Mouse (Mus musculus) hindbrain, embryonic 16.5 days (tissue): ENCODE measurements around the gene Prepl. TPM values are rescaled to one million over a fixed set of nuclear protein-coding genes. Genes with fewer than 3 reads are reported as not detected.

ENCODE experiments used
- ATAC-seq: fragments of 200-750 bp; cut with Nextera tagmentation; 2 replicates; pipeline ENCODE4 v1.8.0; 2017; ENCODE audit warnings: moderate TSS enrichment, moderate library complexity
- H3K27ac ChIP-seq: fragments of 300-500 bp; sonication (generic); 2 replicates; pipeline ENCODE4 v1.5.1; 2014; ENCODE audit warnings: low read depth, mild to moderate bottlenecking, control low read depth, low read length, moderate library complexity
- H3K27me3 ChIP-seq: fragments of 300-500 bp; sonication (generic); replicated peaks from 2 replicates; pipeline ENCODE4 v1.6.1; 2014; ENCODE audit warnings: low read length; ENCODE audit not compliant: control insufficient read depth, insufficient read depth
- H3K36me3 ChIP-seq: fragments of 300-500 bp; sonication (generic); 2 replicates; pipeline ENCODE4 v1.6.1; 2014; ENCODE audit warnings: mild to moderate bottlenecking, low read length, moderate library complexity, mixed read lengths; ENCODE audit not compliant: control insufficient read depth, insufficient read depth
- H3K4me1 ChIP-seq: fragments of 300-500 bp; sonication (generic); 2 replicates; pipeline ENCODE4 v1.6.1; 2014; ENCODE audit warnings: low read depth, low read length; ENCODE audit not compliant: control insufficient read depth, insufficient read depth
- H3K4me2 ChIP-seq: fragments of 300-500 bp; sonication (generic); 2 replicates; pipeline ENCODE4 v1.6.1; 2014; ENCODE audit warnings: mild to moderate bottlenecking, low read length, control low read depth, moderate library complexity
- H3K4me3 ChIP-seq: fragments of 300-500 bp; sonication (generic); 2 replicates; pipeline ENCODE4 v1.5.1; 2014; ENCODE audit warnings: mild to moderate bottlenecking, low read length, control low read depth, moderate library complexity
- H3K9ac ChIP-seq: fragments of 300-500 bp; sonication (generic); 2 replicates; pipeline ENCODE4 v1.6.1; 2014; ENCODE audit warnings: low read depth, mild to moderate bottlenecking, control low read depth, low read length, moderate library complexity
- H3K9me3 ChIP-seq: fragments of 300-500 bp; sonication (generic); 2 replicates; pipeline ENCODE4 v1.6.1; 2014; ENCODE audit warnings: mild to moderate bottlenecking, low read length, moderate library complexity; ENCODE audit not compliant: control insufficient read depth
- WGBS: fragments of 180-500 bp; shearing (Covaris S2); extraction: QIAGEN DNeasy Blood & Tissue Kit; methylation state at CpG from one replicate; pipeline ENCODE4 v1.1.7; 2014; 5-methylcytosine and 5-hydroxymethylcytosine counted together
- polyA plus RNA-seq: library from polyadenylated mRNA; unstranded; fragments of >200 nt; fragmentation: Nextera tagmentation; extraction: Ambion mirVana; gene quantifications from 2 replicates; pipeline ENCODE4 v1.2.1, GENCODE M21; 2015

Prepl gene
- polyA plus RNA-seq, 1 experiment from 2014 or later: 131 TPM

DNA sequence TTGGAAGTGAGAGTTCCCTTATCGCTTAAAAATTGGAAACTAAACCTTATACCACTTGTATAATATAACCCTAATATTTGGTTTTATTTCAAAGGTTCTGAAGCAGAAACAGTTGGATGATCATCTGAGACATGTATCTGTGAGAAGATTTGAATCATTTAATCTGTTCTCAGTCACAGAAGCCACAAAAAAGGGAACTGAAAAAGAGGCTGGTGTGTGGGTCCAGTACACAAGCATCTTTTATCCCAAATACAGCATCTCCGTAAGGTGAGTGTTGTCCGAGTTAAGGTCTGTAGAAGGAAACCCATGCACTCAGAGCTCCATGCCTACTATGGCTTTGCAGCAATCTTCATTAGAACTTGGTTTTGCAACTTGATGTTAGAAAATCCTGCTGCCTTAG lies 6.4 kb upstream of the Prepl start:
- H3K36me3 ChIP-seq: peaks cover 28% of the 10 kb centered on the region
- H3K27ac ChIP-seq: no peak overlapping the region
- WGBS: 94% methylated on average over 3 of the region's 3 CpGs
- no peak for ATAC-seq
- H3K9me3 ChIP-seq: peaks cover 14% of the 10 kb centered on the region
- no peaks in the 10 kb centered on the region for H3K27me3 ChIP-seq
- peaks cover 3% of the 10 kb centered on the region for H3K4me1 ChIP-seq
- H3K4me2 ChIP-seq: no peak overlapping the region
- no peak overlapping the region for H3K9ac ChIP-seq
- H3K4me3 ChIP-seq: no peak overlapping the region

DNA sequence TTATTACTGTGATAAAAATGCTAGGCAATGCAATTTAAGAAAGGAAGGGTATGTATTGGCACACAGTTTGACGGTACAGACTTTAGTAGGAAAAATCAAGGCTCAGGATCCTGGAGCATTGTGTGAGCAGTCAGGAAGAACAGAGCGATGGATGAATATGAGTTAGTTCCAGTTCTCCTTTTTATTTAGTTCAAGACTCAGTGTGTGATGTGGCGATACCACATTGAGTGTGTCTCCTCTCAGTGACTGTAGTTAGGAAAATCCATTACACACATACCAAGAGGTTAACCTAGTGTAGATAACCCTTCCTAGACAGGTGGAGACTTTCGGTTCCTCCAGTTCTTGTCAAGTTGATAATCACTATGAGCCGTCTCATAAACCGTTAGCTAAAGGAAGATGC lies 1.7 kb upstream of the Prepl start:
- H3K27ac ChIP-seq: no peak overlapping the region
- no peak overlapping the region for H3K4me3 ChIP-seq
- H3K9ac ChIP-seq: no peak overlapping the region
- peaks cover 18% of the 10 kb centered on the region for H3K4me1 ChIP-seq
- 92% methylated on average over 6 of the region's 6 CpGs for WGBS
- H3K36me3 ChIP-seq: peaks cover 3% of the 10 kb centered on the region; the same call in 1 of the 2 replicates
- peak overlapping the region; percentile 87 for H3K4me2 ChIP-seq
- H3K9me3 ChIP-seq: no peaks in the 10 kb centered on the region
- no peak for ATAC-seq
- H3K27me3 ChIP-seq: no peaks in the 10 kb centered on the region

DNA sequence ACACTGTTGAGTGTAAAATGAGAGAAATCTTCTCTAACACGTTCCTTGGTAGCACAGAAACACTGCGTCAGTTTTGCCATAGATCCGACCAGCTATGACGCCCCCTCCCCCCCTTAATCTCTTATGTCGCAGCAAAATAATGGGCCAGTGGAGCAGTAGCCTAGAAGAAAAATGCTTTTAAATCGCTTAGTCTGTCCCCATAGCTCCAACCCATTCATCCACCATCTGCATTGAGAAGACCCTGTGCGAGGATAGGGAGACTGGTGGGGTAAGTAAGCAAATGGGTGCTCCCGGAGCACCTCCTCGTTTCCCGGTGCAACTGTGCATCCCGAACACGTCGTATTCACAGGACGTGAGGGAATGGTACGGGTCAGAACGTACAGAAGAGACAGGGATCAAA lies 420 bp downstream of the Prepl start:
- Histone ChIP-seq H3K4me2 (peak overlapping the region; percentile 56), H3K9me3 (no peaks in the 10 kb centered on the region), H3K4me3 (peak overlapping the region; percentile 93), H3K36me3 (no peaks in the 10 kb centered on the region), H3K4me1 (peaks cover 18% of the 10 kb centered on the region), H3K27me3 (no peaks in the 10 kb centered on the region), H3K27ac (peak overlapping the region; percentile 92), H3K9ac (peak overlapping the region; percentile 91)
- WGBS: under 1% methylated on average over 16 of the region's 16 CpGs
- ATAC-seq: peak; percentile 15

DNA sequence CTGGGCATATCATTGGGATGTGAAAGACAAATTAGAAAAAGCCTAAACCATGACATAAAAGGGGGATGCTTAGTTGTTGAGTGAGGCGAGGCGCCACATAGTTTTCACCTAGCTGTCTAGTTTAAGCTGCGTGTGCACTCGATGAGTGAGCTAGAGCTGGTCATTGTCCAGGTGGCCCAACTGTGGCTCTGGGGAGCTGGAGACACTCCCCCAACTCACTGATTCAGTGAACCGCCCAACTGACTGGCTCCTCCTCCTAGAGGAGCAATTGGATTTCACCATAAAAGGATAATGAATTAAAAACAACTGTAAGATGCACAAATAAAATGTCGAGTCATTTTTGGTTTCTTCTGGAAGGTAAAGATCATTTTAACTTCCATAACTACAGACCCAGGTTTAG lies 1.0 kb downstream of the Prepl start:
- peak overlapping the region; percentile 56 for H3K4me2 ChIP-seq
- 49% methylated on average over 6 of the region's 6 CpGs for WGBS
- H3K36me3 ChIP-seq: no peaks in the 10 kb centered on the region
- H3K4me3 ChIP-seq: peak overlapping the region; percentile 93
- peak overlapping the region; percentile 45 for H3K9ac ChIP-seq
- no peak for ATAC-seq
- H3K9me3 ChIP-seq: no peaks in the 10 kb centered on the region
- H3K27me3 ChIP-seq: no peaks in the 10 kb centered on the region
- H3K27ac ChIP-seq: peak overlapping the region; percentile 92; the same call in 1 of the 2 replicates
- peaks cover 18% of the 10 kb centered on the region for H3K4me1 ChIP-seq

DNA sequence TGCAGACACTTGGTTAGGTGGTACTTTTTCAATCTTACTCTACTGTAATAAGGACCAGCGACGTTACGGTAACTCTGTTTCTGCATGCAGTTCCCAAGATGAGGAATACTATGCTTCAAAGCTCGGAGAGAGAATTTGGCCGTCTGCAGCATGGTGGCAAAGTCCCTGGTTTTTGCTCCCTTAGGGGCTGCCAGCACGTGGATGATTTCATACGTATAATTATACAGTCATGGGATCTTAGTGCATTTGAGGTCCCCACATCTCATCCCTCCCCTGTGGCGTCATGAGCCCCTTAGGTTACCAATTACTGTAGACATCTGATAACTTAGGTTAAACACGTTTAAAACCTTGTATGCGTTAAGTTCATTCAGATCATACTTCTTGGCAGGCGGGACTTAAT lies 1.6 kb downstream of the Prepl start:
- Histone ChIP-seq H3K4me1 (peaks cover 18% of the 10 kb centered on the region), H3K4me3 (no peak overlapping the region; the same call in 1 of the 2 replicates), H3K9me3 (no peaks in the 10 kb centered on the region), H3K36me3 (no peaks in the 10 kb centered on the region), H3K9ac (no peak overlapping the region), H3K27me3 (no peaks in the 10 kb centered on the region), H3K27ac (no peak overlapping the region), H3K4me2 (peak overlapping the region; percentile 56)
- 87% methylated on average over 11 of the region's 11 CpGs for WGBS
- no peak for ATAC-seq

DNA sequence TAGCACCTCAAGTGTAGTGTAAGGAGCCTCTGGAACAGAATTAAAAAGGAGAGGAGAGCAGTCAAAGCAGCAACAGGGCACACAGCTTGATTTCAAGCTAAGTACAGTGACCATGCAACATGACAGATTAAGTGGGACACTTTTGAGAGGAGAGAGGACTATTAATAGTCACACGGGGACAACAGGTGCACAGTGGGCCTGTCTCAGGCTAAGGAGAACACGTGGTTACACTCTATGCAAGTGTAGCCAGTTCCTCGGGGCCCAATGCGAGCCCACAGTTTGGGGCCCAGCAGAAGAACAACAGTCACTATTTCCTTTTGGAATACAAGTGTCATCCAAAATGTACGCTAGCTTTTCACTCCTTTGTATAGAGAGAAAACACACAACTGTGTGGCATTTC lies 2.5 kb downstream of the Prepl start:
- ATAC-seq: no peak
- Histone ChIP-seq H3K4me3 (no peak overlapping the region), H3K4me2 (no peak overlapping the region), H3K27me3 (no peaks in the 10 kb centered on the region), H3K36me3 (0 out of 2 replicates have a peak, but pooled peaks cover 2% of the 10 kb centered on the region), H3K27ac (no peak overlapping the region), H3K4me1 (peaks cover 18% of the 10 kb centered on the region), H3K9ac (no peak overlapping the region), H3K9me3 (no peaks in the 10 kb centered on the region)
- 87% methylated on average over 5 of the region's 5 CpGs for WGBS

DNA sequence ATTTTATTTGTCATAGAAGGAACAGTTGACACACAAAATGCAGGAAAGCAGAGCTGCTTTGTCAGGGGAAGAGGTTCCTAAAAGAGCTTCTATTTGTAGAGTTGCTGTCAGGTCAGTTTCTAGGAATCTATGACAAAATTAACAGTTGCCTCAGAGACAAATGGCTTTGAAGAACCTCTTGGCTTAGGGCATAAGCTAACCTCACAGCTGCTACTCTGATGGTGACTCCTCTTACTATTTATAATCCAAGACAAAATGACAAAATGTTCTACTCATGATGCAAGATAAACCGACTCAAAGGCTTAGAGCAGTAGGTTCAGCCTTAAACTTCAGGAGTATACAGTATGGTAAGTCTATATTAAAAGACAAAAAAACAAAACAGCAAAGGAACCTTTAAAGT lies 3.5 kb downstream of the Prepl start:
- ATAC-seq: no peak
- H3K4me1 ChIP-seq: peaks cover 16% of the 10 kb centered on the region
- 93% methylated on average over 1 of the region's 1 CpGs for WGBS

DNA sequence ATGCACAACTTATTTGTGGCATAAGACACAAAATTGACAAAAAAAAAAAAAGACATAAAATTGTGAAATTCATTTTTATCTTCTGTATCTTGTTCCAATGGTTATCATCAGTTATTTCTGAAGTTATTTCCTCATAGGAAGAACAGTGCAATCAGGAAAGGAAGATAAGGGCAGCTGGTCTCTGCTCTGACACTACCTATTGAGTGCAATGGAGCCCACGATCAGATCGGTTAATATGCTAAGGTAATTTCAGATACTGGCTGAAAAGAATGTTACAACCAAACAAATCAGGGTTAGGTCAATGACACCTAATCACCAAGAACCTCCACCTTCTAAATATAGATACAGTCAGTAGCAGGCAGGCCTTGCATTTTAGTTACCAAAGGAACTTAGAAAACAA lies 4.7 kb downstream of the Prepl start:
- Histone ChIP-seq H3K4me1 (peaks cover 13% of the 10 kb centered on the region), H3K27me3 (no peaks in the 10 kb centered on the region), H3K4me2 (no peak overlapping the region), H3K27ac (no peak overlapping the region), H3K36me3 (peaks cover 8% of the 10 kb centered on the region; the same call in 1 of the 2 replicates), H3K9me3 (no peaks in the 10 kb centered on the region), H3K9ac (no peak overlapping the region), H3K4me3 (no peak overlapping the region)
- WGBS: 93% methylated on average over 2 of the region's 2 CpGs
- ATAC-seq: no peak

More for the DNA sequence above, 3.5 kb downstream of the Prepl start:
- no peaks in the 10 kb centered on the region for H3K9me3 ChIP-seq
- 0 out of 2 replicates have a peak, but pooled peaks cover 2% of the 10 kb centered on the region for H3K36me3 ChIP-seq
- no peak overlapping the region for H3K4me3 ChIP-seq
- H3K4me2 ChIP-seq: no peak overlapping the region
- no peak overlapping the region for H3K9ac ChIP-seq
- no peaks in the 10 kb centered on the region for H3K27me3 ChIP-seq
- no peak overlapping the region for H3K27ac ChIP-seq

DNA sequence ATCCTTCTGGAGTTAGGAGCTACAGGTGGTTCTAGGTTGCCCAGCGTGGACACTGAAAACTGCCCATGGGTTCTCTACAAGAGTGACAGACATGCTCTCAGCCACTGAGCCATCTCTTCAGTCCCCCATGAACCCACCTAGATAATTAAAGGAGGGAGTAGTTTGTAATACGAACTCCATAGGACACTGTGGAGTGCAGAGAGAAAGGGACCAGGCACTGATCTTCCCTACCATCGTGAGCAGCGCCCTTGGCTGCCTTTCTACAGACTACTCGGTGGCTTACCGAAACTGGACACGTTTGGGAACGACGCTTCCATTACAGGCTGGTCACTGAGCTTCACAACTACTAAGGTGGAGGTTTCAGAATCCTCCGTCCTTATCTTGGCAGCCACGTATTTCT lies 9.3 kb downstream of the Prepl start:
- H3K27ac ChIP-seq: no peak overlapping the region
- H3K36me3 ChIP-seq: peaks cover 29% of the 10 kb centered on the region
- H3K4me1 ChIP-seq: no peaks in the 10 kb centered on the region
- no peak overlapping the region for H3K4me2 ChIP-seq
- no peaks in the 10 kb centered on the region for H3K27me3 ChIP-seq
- 94% methylated on average over 11 of the region's 11 CpGs for WGBS
- H3K9me3 ChIP-seq: no peaks in the 10 kb centered on the region
- no peak for ATAC-seq
- H3K4me3 ChIP-seq: no peak overlapping the region
- no peak overlapping the region for H3K9ac ChIP-seq

DNA sequence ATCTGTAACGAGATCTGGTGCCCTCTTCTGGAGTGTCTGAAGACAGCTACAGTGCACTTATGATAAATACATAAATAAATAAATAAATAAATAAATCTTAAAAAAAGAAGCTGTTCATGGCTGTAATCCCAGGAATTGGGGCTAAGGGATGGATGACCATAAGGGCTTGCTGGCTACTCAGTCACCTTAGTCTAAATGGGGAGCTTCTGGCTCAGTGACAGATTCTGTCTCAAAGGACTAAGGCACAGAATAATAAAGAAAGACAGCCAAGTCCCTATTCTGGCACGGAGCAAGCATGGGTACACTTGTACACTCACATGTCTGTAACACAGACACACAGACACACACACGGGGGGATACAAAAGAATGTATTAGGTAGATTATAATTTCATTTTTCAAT lies 10.8 kb downstream of the Prepl start:
- no peak for ATAC-seq
- H3K9me3 ChIP-seq: no peaks in the 10 kb centered on the region
- H3K36me3 ChIP-seq: peaks cover 30% of the 10 kb centered on the region
- no peak overlapping the region for H3K9ac ChIP-seq
- 84% methylated on average over 3 of the region's 3 CpGs for WGBS
- H3K27me3 ChIP-seq: no peaks in the 10 kb centered on the region
- H3K27ac ChIP-seq: no peak overlapping the region
- H3K4me3 ChIP-seq: no peak overlapping the region
- H3K4me1 ChIP-seq: no peaks in the 10 kb centered on the region
- no peak overlapping the region for H3K4me2 ChIP-seq
